In genomic region chr10:62854581-62854980, GRCm38 (mm10) we compare ENCODE assay signal across 22 mouse cellular contexts. TPM values are rescaled to one million over a fixed set of nuclear protein-coding genes. Genes with fewer than 3 reads are reported as not detected.
DNase-seq lines count a peak whose midpoint lies in the region; ATAC-seq and TF ChIP-seq lines count a peak whose summit lies in the region.
"Had no signal": no experiment of that assay in that cellular context is flagged by ENCODE, and none has a peak within 500 bp of the region (broad histone marks: within the 10 kb centered on the region; RNA-seq: fewer than 3 reads in every experiment).

No protein-coding gene starts in this region.

- no peak for ATAC-seq in heart, embryonic 14.5 days (ENCODE audit: insufficient number of reproducible peaks, insufficient read depth, low FRiP score, low read depth)
- ATAC-seq in kidney, embryonic 15.5 days (replicated peaks; ENCODE audit: low FRiP score): no peak
- ATAC-seq: hindbrain, postnatal 0 days; liver, embryonic 12.5 days; midbrain, embryonic 16.5 days had no signal

- 30% methylated on average over 4 of the region's 4 CpGs for WGBS in heart, embryonic 14.5 days
- WGBS in kidney, embryonic 15.5 days: 63% methylated on average over 4 of the region's 4 CpGs

- TF ChIP-seq POLR2A in ES-Bruce4 (IDR thresholded peaks at IDR 0.05; ENCODE audit: insufficient read depth, low read length): no peak

- DNase-seq in heart, postnatal 10 days: no peak
- no peak for DNase-seq in kidney, adult 11 months
- peak; percentile 31 for DNase-seq in 416B (ENCODE audit: low read depth)
- DNase-seq in left cerebral cortex, adult 2 months (ENCODE audit: extremely low spot score in 1 of 2, low spot score in 2 of 2): no peak
- DNase-seq: adrenal gland, postnatal 10 days; cerebellum, adult 2 months; cerebellum, postnatal 25 days; gastrocnemius, postnatal 36 days; lung, postnatal 4 days; retina, postnatal 1 day; right cerebral cortex, postnatal 25 days had no signal

- H3K9ac ChIP-seq in heart, embryonic 14.5 days (ENCODE audit: low read length): no peak overlapping the region; the same call in 1 of the 2 replicates
- no peak overlapping the region for H3K9ac ChIP-seq in kidney, embryonic 15.5 days
- H3K9ac ChIP-seq in ES-Bruce4 (ENCODE audit: low read depth, poor library complexity, severe bottlenecking): no peak overlapping the region
- H3K9ac ChIP-seq: embryonic facial prominence, embryonic 12.5 days; limb, embryonic 13.5 days; liver, embryonic 12.5 days; neural tube, embryonic 13.5 days had no signal

- TF ChIP-seq CTCF in ES-Bruce4 (IDR thresholded peaks at IDR 0.05; ENCODE audit: low read depth, low read length): no peak
- no peak for TF ChIP-seq CTCF in left cerebral cortex, adult 2 months (IDR thresholded peaks at IDR 0.05)

- peaks cover 11 to 31% of the 10 kb centered on the region in 2 experiments for H3K4me1 ChIP-seq in heart, embryonic 14.5 days (ENCODE audit: control insufficient read depth in 2 of 2, insufficient read depth in 2 of 2, low read length in 2 of 2)
- peaks cover 9% of the 10 kb centered on the region for H3K4me1 ChIP-seq in kidney, embryonic 15.5 days
- H3K4me1 ChIP-seq in ES-Bruce4 (ENCODE audit: control insufficient read depth, insufficient read depth, low read length): peaks cover 6% of the 10 kb centered on the region

- no peak for TF ChIP-seq EP300 in ES-Bruce4 (IDR thresholded peaks at IDR 0.05; ENCODE audit: insufficient read depth, low read depth, low read length)

- peak overlapping the region; percentile 81 to 93 for H3K27ac ChIP-seq in heart, embryonic 14.5 days (replicated peaks in 1 of 2; ENCODE audit: control insufficient read depth in 1 of 2, insufficient read depth in 1 of 2, low read depth in 2 of 2, low read length in 2 of 2)
- peak overlapping the region; percentile 41; the same call in 1 of the 2 replicates for H3K27ac ChIP-seq in kidney, embryonic 15.5 days
- peak overlapping the region; percentile 29 for H3K27ac ChIP-seq in ES-Bruce4 (ENCODE audit: insufficient read depth, low read length)
- H3K27ac ChIP-seq in left cerebral cortex, adult 2 months: no peak overlapping the region
- H3K27ac ChIP-seq: embryonic facial prominence, embryonic 12.5 days; hindbrain, postnatal 0 days; kidney, postnatal 0 days; limb, embryonic 13.5 days; liver, embryonic 12.5 days; neural tube, embryonic 13.5 days had no signal

- intact Hi-C loops in heart, postnatal 10 days (cut with DNase I): no loop called here
- intact Hi-C loops in left cerebral cortex, adult 2 months (cut with DNase I): no loop called here

- H3K36me3 ChIP-seq in heart, embryonic 14.5 days (ENCODE audit: control insufficient read depth, insufficient read depth, low read length): no peaks in the 10 kb centered on the region
- H3K36me3 ChIP-seq in kidney, embryonic 15.5 days: no peaks in the 10 kb centered on the region
- H3K36me3 ChIP-seq in ES-Bruce4 (ENCODE audit: control insufficient read depth, insufficient read depth, low read length, poor library complexity, severe bottlenecking): peaks cover 31% of the 10 kb centered on the region
- H3K36me3 ChIP-seq: embryonic facial prominence, embryonic 12.5 days; limb, embryonic 13.5 days; liver, embryonic 12.5 days had no signal

- H3K27me3 ChIP-seq in heart, embryonic 14.5 days (ENCODE audit: control insufficient read depth, insufficient read depth, low read length): no peaks in the 10 kb centered on the region
- no peaks in the 10 kb centered on the region for H3K27me3 ChIP-seq in kidney, embryonic 15.5 days
- H3K27me3 ChIP-seq in ES-Bruce4 (ENCODE audit: control insufficient read depth, insufficient read depth, low read length, poor library complexity, severe bottlenecking): no peaks in the 10 kb centered on the region
- H3K27me3 ChIP-seq: embryonic facial prominence, embryonic 12.5 days; limb, embryonic 13.5 days; liver, embryonic 12.5 days; neural tube, embryonic 13.5 days had no signal

- H3K9me3 ChIP-seq in heart, embryonic 14.5 days (ENCODE audit: control insufficient read depth, low read length): no peaks in the 10 kb centered on the region
- no peaks in the 10 kb centered on the region for H3K9me3 ChIP-seq in kidney, embryonic 15.5 days (replicated peaks)
- no peaks in the 10 kb centered on the region for H3K9me3 ChIP-seq in ES-Bruce4 (replicated peaks; ENCODE audit: control insufficient read depth, insufficient read depth, low read length, poor library complexity, severe bottlenecking)
- H3K9me3 ChIP-seq: embryonic facial prominence, embryonic 12.5 days; limb, embryonic 13.5 days; liver, embryonic 12.5 days; neural tube, embryonic 13.5 days had no signal

- H3K4me2 ChIP-seq in heart, embryonic 14.5 days (ENCODE audit: low read length): peak overlapping the region; percentile 51
- H3K4me2 ChIP-seq in kidney, embryonic 15.5 days: no peak overlapping the region
- H3K4me2 ChIP-seq: embryonic facial prominence, embryonic 12.5 days; limb, embryonic 13.5 days; liver, embryonic 12.5 days; neural tube, embryonic 13.5 days had no signal

- H3K4me3 ChIP-seq in heart, embryonic 14.5 days (ENCODE audit: control insufficient read depth in 1 of 2, insufficient read depth in 1 of 2, low read depth in 1 of 2, low read length in 2 of 2): no peak overlapping the region
- no peak overlapping the region for H3K4me3 ChIP-seq in kidney, embryonic 15.5 days (replicated peaks)
- no peak overlapping the region for H3K4me3 ChIP-seq in ES-Bruce4 (ENCODE audit: low read depth, low read length)
- no peak overlapping the region for H3K4me3 ChIP-seq in left cerebral cortex, adult 2 months
- H3K4me3 ChIP-seq: embryonic facial prominence, embryonic 12.5 days; limb, embryonic 13.5 days; liver, embryonic 12.5 days; myocyte; neural tube, embryonic 13.5 days had no signal

RNA-seq across cellular contexts. Expression of gene Tet1, which starts 54.2 kb away (rescaled TPM):
- 32.0 and 35.0 TPM in 2 replicates for polyA plus RNA-seq in heart, embryonic 14.5 days (2014; fragmentation: Nextera tagmentation; extraction: Ambion mirVana)
- 10 to 100 TPM; 23.3 to 35.6 TPM for total RNA-seq in heart, postnatal 10 days (2021)
- 28.5 and 32.9 TPM in 2 replicates for polyA plus RNA-seq in kidney, embryonic 15.5 days (2015; fragmentation: Nextera tagmentation; extraction: Ambion mirVana)
- polyA plus RNA-seq in ES-Bruce4 (2011; ENCODE audit: insufficient read depth, insufficient read length, low read depth, missing spikeins): 231 and 239 TPM in 2 replicates
- total RNA-seq in left cerebral cortex, adult 2 months (2021): 10 to 100 TPM; 14.4 to 15.4 TPM
